Mouse (Mus musculus) small intestine, adult 2 months (tissue): Measurements from ENCODE around the gene Aldoc. TPM values are rescaled to one million over a fixed set of nuclear protein-coding genes. Genes with fewer than 3 reads are reported as not detected.

ENCODE experiments used
- H3K27ac ChIP-seq: fragments of 200-500 bp; 2 replicates; pipeline ENCODE4 v1.5.1; 2012; ENCODE audit warnings: low read depth, low read length, control low read depth, inconsistent platforms; ENCODE audit not compliant: insufficient read depth
- H3K27me3 ChIP-seq: fragments of 200-500 bp; 2 replicates; pipeline ENCODE4 v1.6.1; 2012; ENCODE audit warnings: mild to moderate bottlenecking, moderate library complexity, low read length, inconsistent platforms; ENCODE audit not compliant: control insufficient read depth, insufficient read depth
- H3K36me3 ChIP-seq: fragments of 200-500 bp; 2 replicates; pipeline ENCODE4 v1.6.1; 2012; ENCODE audit warnings: mild to moderate bottlenecking, low read length, control low read depth, inconsistent platforms; ENCODE audit not compliant: control insufficient read depth, insufficient read depth
- H3K4me1 ChIP-seq: fragments of 200-500 bp; 2 replicates; pipeline ENCODE4 v1.6.1; 2012; ENCODE audit warnings: low read length, inconsistent platforms, mixed read lengths; ENCODE audit not compliant: control insufficient read depth, insufficient read depth, insufficient read length
- H3K4me3 ChIP-seq: fragments of 200-500 bp; 2 replicates; pipeline ENCODE4 v1.5.1; 2012; ENCODE audit warnings: low read depth, mild to moderate bottlenecking, control low read depth, inconsistent platforms, low read length, moderate library complexity
- CTCF ChIP-seq: fragments of 200-500 bp; IDR thresholded peaks from 2 replicates; pipeline ENCODE4 v1.5.1; 2012; ENCODE audit warnings: low read depth, mild to moderate bottlenecking, control low read depth, inconsistent platforms, low read length, moderate library complexity, mixed read lengths; ENCODE audit not compliant: insufficient replicate concordance, insufficient read length; ENCODE audit errors: extremely low read depth
- POLR2A ChIP-seq: fragments of 200-500 bp; IDR thresholded peaks from 2 replicates; pipeline ENCODE4 v1.6.1; 2012; ENCODE audit warnings: low read depth, mild to moderate bottlenecking, control low read depth, inconsistent platforms, low read length, moderate library complexity
- whole genome bisulfite sequencing: fragments of 180-500 bp; shearing (Covaris S2); methylation state at CpG from one replicate; pipeline ENCODE4 v1.1.7; 2018; 5-methylcytosine and 5-hydroxymethylcytosine counted together
- polyA plus RNA-seq: library from polyadenylated mRNA; depleted of rRNA; stranded (reverse); fragments of >200 nt; gene quantifications from 2 replicates; pipeline ENCODE4 v1.2.3, GENCODE M21; 2012

The Aldoc gene
- polyA plus RNA-seq, 1 experiment: 8.8 TPM

DNA sequence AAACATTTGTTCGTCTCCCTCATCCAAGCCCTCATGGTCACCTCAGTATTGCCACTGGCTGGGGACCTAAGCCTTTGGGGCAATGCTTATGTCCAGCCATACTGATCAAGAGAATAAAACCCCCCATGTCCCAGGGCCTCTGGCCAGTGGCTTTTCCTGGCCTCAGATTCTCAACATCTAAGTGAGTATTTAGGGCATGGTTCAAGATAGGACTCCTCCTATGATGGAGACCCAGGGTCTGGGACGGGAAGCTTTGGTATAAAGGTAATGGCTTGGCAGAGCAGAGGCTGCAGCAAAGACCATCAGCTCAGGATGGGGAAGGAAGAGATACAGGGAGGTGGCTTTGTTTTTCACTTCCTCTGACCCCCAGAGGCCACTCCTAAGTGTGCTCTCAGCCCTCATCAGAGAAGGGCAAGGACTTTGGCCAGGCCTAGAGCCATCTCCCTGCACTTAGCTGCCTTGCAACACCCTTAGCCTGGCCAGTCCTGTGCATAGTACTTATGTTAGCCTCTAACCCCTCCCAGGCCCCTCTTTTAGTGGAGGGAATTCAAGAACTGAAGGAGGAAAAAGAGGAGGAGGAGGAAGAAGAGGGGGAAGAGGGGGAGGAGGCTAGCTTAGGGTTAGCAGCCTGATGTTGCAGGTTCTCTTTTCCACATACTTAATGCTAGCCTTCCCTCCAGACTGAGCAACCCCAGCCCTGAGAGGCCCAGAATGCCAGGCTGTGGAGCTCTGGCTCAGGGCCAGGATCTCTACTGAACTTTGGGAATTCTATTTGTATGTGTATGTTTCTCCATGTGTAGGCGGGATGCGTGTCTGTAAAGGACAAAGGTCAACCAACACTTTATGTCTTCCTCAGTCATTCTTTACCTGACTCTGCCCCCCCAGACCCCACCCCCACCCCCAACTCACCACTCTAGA is 26.9 kb downstream of the Aldoc start:
- TF ChIP-seq POLR2A (no peak), CTCF (no peak)
- Histone ChIP-seq H3K4me1 (peaks cover 23% of the 10 kb centered on the region), H3K36me3 (no peaks in the 10 kb centered on the region), H3K27ac (peak overlapping the region; percentile 54), H3K27me3 (no peaks in the 10 kb centered on the region), H3K4me3 (no peak overlapping the region)
- WGBS: 53% methylated on average over 4 of the region's 4 CpGs

DNA sequence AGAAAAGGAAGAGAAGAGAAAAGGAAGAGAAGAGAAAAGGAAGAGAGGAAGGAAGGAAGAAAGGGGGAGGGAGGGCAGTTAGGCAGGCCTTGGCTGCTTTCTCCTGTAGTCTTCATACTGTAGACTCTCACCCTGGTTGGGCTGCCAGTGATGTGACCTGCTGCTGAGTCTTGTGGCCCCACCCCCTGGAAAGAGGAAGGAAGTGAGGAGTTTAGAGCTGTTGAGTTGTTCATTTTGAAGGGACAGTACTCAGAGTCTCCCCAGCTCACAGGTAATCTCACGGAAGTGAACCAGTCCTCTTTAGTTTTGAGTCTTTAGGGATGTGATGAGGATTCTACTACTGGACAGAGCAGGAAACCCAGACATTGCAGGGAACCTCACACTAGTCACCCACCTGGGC is 30.3 kb downstream of the Aldoc start:
- H3K36me3 ChIP-seq: no peaks in the 10 kb centered on the region
- peaks cover 6% of the 10 kb centered on the region; the same call in 1 of the 2 replicates for H3K4me1 ChIP-seq
- H3K4me3 ChIP-seq: no peak overlapping the region
- H3K27me3 ChIP-seq: no peaks in the 10 kb centered on the region
- H3K27ac ChIP-seq: no peak overlapping the region
- 83% methylated on average over 1 of the region's 1 CpGs for WGBS
- TF ChIP-seq POLR2A (no peak), CTCF (no peak)

DNA sequence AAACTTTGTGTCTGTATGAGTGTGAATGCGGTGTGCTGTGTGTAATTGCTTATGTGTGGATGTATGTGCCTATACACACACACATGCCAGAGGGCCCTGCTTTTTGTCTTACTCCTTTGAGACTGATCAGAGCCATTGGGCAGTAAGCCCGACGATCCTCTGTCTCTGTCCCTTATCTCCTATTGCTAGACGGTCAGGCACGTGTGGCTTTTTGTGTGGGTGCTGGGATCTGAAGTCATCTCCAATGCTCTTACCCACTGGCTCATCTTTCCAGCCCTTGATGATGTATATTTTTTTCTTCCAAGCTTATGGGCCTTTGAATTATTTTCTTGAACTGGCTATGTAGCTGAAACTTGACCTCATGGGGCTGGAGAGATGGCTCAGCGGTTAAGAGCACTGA is 32.1 kb downstream of the Aldoc start:
- TF ChIP-seq POLR2A: no peak
- TF ChIP-seq CTCF: no peak
- peaks cover 5% of the 10 kb centered on the region; the same call in 1 of the 2 replicates for H3K4me1 ChIP-seq
- H3K27ac ChIP-seq: no peak overlapping the region
- WGBS: 80% methylated on average over 6 of the region's 6 CpGs
- no peaks in the 10 kb centered on the region for H3K27me3 ChIP-seq
- no peaks in the 10 kb centered on the region for H3K36me3 ChIP-seq
- H3K4me3 ChIP-seq: no peak overlapping the region

DNA sequence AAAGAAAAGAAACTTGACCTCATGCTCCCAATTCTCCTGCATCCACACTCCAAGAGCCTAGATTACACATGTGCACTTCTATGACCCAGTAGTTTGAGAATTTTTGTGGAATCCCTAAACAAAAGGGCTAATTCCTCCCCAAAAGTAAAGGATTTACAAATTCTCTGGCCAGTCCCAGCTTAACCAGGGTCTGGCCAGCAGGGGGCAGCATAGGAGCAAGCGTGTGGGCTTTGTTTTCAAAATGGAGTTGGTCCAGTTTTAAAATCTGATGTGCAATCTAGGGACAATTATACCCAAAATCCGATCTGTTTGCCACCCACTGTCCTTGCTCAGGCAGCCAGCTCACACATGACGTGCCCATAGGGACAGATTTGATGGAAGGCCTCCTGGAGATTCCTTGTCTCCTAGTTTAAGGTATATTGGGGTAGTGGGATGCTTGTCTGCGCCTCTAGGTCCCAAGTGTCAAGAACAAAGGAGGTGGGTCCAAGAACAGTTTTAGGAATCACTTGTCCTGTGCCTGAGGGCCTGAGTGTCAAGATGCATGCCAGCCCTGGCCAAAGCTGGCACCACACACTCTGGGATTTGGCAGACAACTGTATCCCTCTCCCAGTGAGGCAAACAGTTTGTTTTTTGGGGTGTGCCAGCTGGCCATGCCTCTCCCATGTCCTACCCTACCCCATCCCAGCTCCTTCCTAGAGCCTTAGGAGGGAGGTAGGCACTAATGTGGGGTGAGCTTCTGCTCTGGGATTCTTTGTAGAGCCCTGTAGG is 32.9 kb downstream of the Aldoc start:
- TF ChIP-seq CTCF (peak; percentile 93; the same call in 1 of the 2 replicates), POLR2A (no peak)
- Histone ChIP-seq H3K27ac (no peak overlapping the region), H3K4me1 (peaks cover 6% of the 10 kb centered on the region; the same call in 1 of the 2 replicates), H3K4me3 (no peak overlapping the region), H3K36me3 (no peaks in the 10 kb centered on the region), H3K27me3 (no peaks in the 10 kb centered on the region)
- WGBS: 33% methylated on average over 4 of the region's 4 CpGs

DNA sequence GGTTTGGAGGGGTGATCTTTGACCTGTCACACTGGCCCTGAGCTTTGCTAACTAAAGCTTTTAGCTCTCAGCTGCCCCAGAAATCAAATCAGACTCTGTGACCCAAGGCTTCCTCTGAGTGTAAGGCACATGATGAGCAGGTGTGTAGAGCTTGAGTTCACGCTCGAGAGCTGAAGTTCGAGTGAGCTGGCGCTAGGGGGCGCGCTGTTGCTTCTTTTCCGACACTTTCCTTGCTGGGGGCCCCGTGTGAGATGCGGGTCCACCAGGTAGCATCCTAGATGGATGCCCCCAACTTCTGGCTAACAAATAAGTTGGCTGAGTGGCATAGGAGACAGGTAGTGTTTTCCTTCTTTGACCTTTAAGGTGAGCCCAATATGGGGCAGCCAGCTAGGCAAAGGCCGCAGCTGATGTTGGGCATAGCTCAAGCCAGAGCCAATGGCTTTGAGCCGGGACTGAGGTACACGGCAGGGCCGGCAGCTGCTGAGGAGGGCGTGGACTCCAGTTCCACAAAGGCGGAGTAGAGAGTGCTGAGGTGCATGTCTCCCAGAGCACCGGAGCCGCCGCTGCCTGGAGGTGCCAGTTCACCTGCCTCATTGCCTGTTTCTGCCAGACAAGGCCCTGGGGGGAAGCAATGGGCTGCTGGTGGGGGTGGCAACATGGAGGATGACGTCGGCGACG is 35.7 kb downstream of the Aldoc start:
- Histone ChIP-seq H3K4me1 (peaks cover 16% of the 10 kb centered on the region), H3K27me3 (no peaks in the 10 kb centered on the region), H3K36me3 (no peaks in the 10 kb centered on the region), H3K4me3 (no peak overlapping the region), H3K27ac (no peak overlapping the region)
- 19% methylated on average over 22 of the region's 22 CpGs for WGBS
- TF ChIP-seq POLR2A: no peak
- peak; percentile 85; the same call in 1 of the 2 replicates for TF ChIP-seq CTCF

DNA sequence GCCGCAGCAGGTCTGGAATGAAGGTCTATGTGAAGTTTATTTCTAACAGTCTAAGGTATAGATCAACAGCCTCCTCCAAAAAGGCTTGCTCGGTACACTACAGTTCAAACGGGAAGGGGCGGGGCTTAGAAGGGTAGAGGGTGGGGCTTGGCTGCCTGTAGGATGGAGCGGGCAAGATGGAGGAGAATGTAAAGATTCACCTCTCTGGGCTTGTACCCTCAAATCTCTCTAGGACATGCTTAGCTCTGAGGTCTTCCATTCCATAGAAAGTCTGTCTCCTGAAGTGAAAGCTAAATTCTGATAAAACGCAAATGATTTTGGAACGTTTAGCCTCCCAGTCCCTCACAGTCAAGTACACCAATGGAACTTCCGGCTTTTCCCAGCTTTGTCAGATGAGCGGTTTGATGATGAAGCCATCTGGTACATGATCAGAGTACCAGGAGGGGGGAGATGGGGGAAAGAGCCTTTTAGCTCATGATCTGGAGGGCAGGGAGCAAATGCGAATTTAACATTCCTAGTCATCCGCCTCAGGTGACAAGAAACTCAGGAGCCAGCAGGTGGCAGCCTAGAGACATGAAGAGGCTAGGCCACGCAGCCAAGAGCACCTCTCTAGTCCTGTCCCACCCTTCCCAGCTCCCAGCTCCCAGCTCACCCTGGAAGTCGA is 37.5 kb downstream of the Aldoc start:
- peaks cover 32% of the 10 kb centered on the region for H3K4me1 ChIP-seq
- no peaks in the 10 kb centered on the region for H3K27me3 ChIP-seq
- WGBS: 10% methylated on average over 13 of the region's 13 CpGs
- H3K4me3 ChIP-seq: peak overlapping the region; percentile 39
- H3K36me3 ChIP-seq: no peaks in the 10 kb centered on the region
- H3K27ac ChIP-seq: no peak overlapping the region
- no peak for TF ChIP-seq POLR2A
- TF ChIP-seq CTCF: peak; percentile 88; the same call in 1 of the 2 replicates
